Mouse (Mus musculus) lung, embryonic 14.5 days (tissue): ENCODE results near the gene Tmem30a. TPM values are rescaled to one million over a fixed set of nuclear protein-coding genes. Genes with fewer than 3 reads are reported as not detected.

ENCODE experiments used
- ATAC-seq: fragments of 200-750 bp; cut with Nextera tagmentation; 2 replicates; pipeline ENCODE4 v1.8.0; 2017; ENCODE audit warnings: mild to moderate bottlenecking, moderate TSS enrichment, moderate library complexity; ENCODE audit not compliant: insufficient read depth
- DNase-seq: peaks from one replicate; pipeline ENCODE4 v3.0.0-alpha.2; 2015
- H3K27ac ChIP-seq: fragments of 300-500 bp; sonication (generic); 2 replicates; pipeline ENCODE4 v1.5.1; 2014; ENCODE audit warnings: low read depth, mild to moderate bottlenecking, moderate library complexity
- H3K27me3 ChIP-seq: fragments of 300-500 bp; sonication (generic); 2 replicates; pipeline ENCODE4 v1.6.1; 2014; ENCODE audit warnings: low read length, control low read depth; ENCODE audit not compliant: insufficient read depth
- H3K36me3 ChIP-seq: fragments of 300-500 bp; sonication (generic); 2 replicates; pipeline ENCODE4 v1.6.1; 2014; ENCODE audit warnings: control low read depth; ENCODE audit not compliant: insufficient read depth
- H3K4me1 ChIP-seq: fragments of 300-500 bp; sonication (generic); 2 replicates; pipeline ENCODE4 v1.6.1; 2014; ENCODE audit warnings: antibody characterized with exemption, control low read depth; ENCODE audit not compliant: insufficient read depth
- H3K4me2 ChIP-seq: fragments of 300-500 bp; sonication (generic); 2 replicates; pipeline ENCODE4 v1.6.1; 2014; ENCODE audit warnings: mild to moderate bottlenecking
- H3K4me3 ChIP-seq: fragments of 300-500 bp; sonication (generic); 2 replicates; pipeline ENCODE4 v1.5.1; 2014; ENCODE audit warnings: low read depth, low read length
- H3K9ac ChIP-seq: fragments of 300-500 bp; sonication (generic); 2 replicates; pipeline ENCODE4 v1.6.1; 2014
- H3K9me3 ChIP-seq: fragments of 300-500 bp; sonication (generic); 2 replicates; pipeline ENCODE4 v1.6.1; 2016; ENCODE audit warnings: low read depth, low read length, control low read depth
- CTCF ChIP-seq: IDR thresholded peaks from 2 replicates; pipeline ENCODE4 v1.5.1; 2016; ENCODE audit warnings: antibody characterized with exemption, low read depth
- WGBS: fragments of 180-500 bp; shearing (Covaris S2); extraction: QIAGEN DNeasy Blood & Tissue Kit; methylation state at CpG from one replicate; pipeline ENCODE4 v1.1.7; 2014; 5-methylcytosine and 5-hydroxymethylcytosine counted together
- polyA plus RNA-seq: library from polyadenylated mRNA; unstranded; fragments of >200 nt; fragmentation: Nextera tagmentation; extraction: Ambion mirVana; gene quantifications from 2 replicates; pipeline ENCODE4 v1.2.1, GENCODE M21; 2014

The Tmem30a gene
- polyA plus RNA-seq, 1 experiment from 2014 or later = 92.2 TPM

- no peak for TF ChIP-seq CTCF
- no peaks in the 10 kb centered on the region for H3K36me3 ChIP-seq
- peaks cover 9% of the 10 kb centered on the region; the same call in 1 of the 2 replicates for H3K4me1 ChIP-seq
- H3K9me3 ChIP-seq = no peaks in the 10 kb centered on the region
- 47% methylated on average over 2 of the region's 2 CpGs for WGBS
- DNase-seq (peak; percentile 49), ATAC-seq (no peak)
- no peak overlapping the region for H3K4me2 ChIP-seq
- no peak overlapping the region for H3K4me3 ChIP-seq
- no peak overlapping the region for H3K27ac ChIP-seq
- no peak overlapping the region for H3K9ac ChIP-seq
- H3K27me3 ChIP-seq = no peaks in the 10 kb centered on the region
Measured at GRCm38 (mm10) chr9:79827072-79827471, 33.8 kb upstream of the Tmem30a start.

- Histone ChIP-seq H3K4me1 (peaks cover 4% of the 10 kb centered on the region; the same call in 1 of the 2 replicates), H3K4me2 (no peak overlapping the region), H3K9me3 (no peaks in the 10 kb centered on the region), H3K27me3 (no peaks in the 10 kb centered on the region), H3K27ac (no peak overlapping the region), H3K9ac (no peak overlapping the region), H3K36me3 (no peaks in the 10 kb centered on the region), H3K4me3 (no peak overlapping the region)
- DNase-seq (no peak), ATAC-seq (no peak)
- 83% methylated on average over 7 of the region's 7 CpGs for WGBS
- TF ChIP-seq CTCF = no peak
Measured at GRCm38 (mm10) chr9:79825526-79825925, 32.2 kb upstream of the Tmem30a start.

- Histone ChIP-seq H3K9ac (no peak overlapping the region), H3K27ac (no peak overlapping the region), H3K4me1 (no peaks in the 10 kb centered on the region), H3K9me3 (no peaks in the 10 kb centered on the region; the same call in 1 of the 2 replicates), H3K36me3 (peaks cover 5% of the 10 kb centered on the region; the same call in 1 of the 2 replicates), H3K27me3 (no peaks in the 10 kb centered on the region), H3K4me2 (no peak overlapping the region), H3K4me3 (no peak overlapping the region)
- TF ChIP-seq CTCF = no peak
- no peak for ATAC-seq
- 64% methylated on average over 2 of the region's 2 CpGs for WGBS
- no peak for DNase-seq
Measured at GRCm38 (mm10) chr9:79823856-79824255, 30.5 kb upstream of the Tmem30a start.

DNA sequence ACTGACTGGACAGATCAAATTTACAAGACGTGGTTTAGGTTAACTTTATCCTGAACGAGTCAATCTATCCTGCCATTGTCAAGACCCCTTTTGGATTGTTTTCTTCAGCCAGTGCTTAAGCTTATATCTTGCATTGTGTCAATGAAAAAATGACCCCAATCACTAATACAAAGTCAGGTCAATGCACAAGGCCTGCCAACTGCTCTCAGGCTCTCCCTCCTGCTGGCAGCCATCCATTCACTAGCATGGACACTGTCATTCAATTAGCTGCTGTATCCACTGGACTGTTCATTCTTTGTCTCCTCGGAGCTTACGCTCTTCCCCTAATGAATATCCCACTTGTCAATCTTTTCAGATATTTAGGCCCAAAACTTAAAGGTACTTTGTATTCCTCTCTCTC is 30.1 kb upstream of the Tmem30a start:
- Histone ChIP-seq H3K4me2 (no peak overlapping the region), H3K9me3 (peaks cover under 1% of the 10 kb centered on the region; the same call in 1 of the 2 replicates), H3K4me1 (no peaks in the 10 kb centered on the region), H3K36me3 (peaks cover 10% of the 10 kb centered on the region; the same call in 1 of the 2 replicates), H3K9ac (no peak overlapping the region), H3K27me3 (no peaks in the 10 kb centered on the region), H3K27ac (no peak overlapping the region), H3K4me3 (no peak overlapping the region)
- ATAC-seq (no peak), DNase-seq (no peak)
- 61% methylated on average over 4 of the region's 4 CpGs for WGBS
- no peak for TF ChIP-seq CTCF

DNA sequence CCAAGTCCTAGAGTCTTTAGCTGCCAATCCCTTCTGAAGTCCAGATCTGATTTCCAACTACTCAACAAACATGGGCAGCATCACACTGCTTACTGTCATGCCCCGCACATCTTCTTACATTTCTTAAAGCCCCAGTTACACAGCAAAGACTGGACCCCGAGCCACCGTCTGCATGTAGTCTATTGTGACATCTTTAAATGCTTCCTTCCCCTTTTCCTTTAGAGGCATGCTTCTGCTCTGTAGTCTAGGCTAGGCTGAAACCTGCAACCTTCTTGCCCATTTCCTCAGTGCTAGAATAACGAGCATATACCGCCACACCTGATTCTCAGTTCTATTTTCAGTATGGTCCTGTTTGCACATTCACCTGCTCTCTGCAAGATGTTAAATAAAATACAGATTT is 23.2 kb upstream of the Tmem30a start:
- Histone ChIP-seq H3K9ac (no peak overlapping the region), H3K4me1 (no peaks in the 10 kb centered on the region), H3K4me3 (no peak overlapping the region), H3K4me2 (no peak overlapping the region), H3K27ac (no peak overlapping the region), H3K27me3 (no peaks in the 10 kb centered on the region), H3K9me3 (peaks cover 4% of the 10 kb centered on the region; the same call in 1 of the 2 replicates), H3K36me3 (peaks cover 19% of the 10 kb centered on the region; the same call in 1 of the 2 replicates)
- WGBS = 86% methylated on average over 5 of the region's 5 CpGs
- ATAC-seq = no peak
- TF ChIP-seq CTCF = no peak
- no peak for DNase-seq

DNA sequence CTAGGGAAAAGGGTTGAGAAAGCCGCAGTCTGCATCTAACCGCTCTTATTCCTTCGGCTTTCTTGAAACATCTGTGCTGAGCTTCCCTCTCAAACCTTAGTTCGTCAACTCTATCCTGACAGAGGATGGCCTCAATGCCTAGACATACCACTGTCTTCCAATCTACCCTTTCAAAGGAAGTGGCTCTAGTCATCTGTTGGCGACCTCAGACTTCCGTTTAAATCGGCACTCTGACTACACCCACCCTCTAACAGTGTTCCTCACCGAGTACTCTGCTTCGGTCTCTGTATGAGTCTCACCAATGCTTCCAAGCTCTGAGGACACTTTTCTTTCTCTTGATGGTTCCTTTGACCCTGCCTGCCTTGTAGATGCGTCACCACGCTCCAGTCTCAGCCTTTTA is 22.7 kb upstream of the Tmem30a start:
- ATAC-seq = no peak
- Histone ChIP-seq H3K4me1 (no peaks in the 10 kb centered on the region), H3K9ac (no peak overlapping the region), H3K36me3 (peaks cover 19% of the 10 kb centered on the region; the same call in 1 of the 2 replicates), H3K4me3 (no peak overlapping the region), H3K27me3 (no peaks in the 10 kb centered on the region), H3K4me2 (no peak overlapping the region), H3K9me3 (peaks cover 4% of the 10 kb centered on the region; the same call in 1 of the 2 replicates), H3K27ac (no peak overlapping the region)
- no peak for TF ChIP-seq CTCF
- WGBS = 87% methylated on average over 11 of the region's 11 CpGs
- DNase-seq = no peak

- Histone ChIP-seq H3K9me3 (peaks cover 4% of the 10 kb centered on the region; the same call in 1 of the 2 replicates), H3K4me1 (0 out of 2 replicates have a peak, but pooled peaks cover 3% of the 10 kb centered on the region), H3K4me2 (no peak overlapping the region), H3K27me3 (no peaks in the 10 kb centered on the region), H3K4me3 (no peak overlapping the region), H3K36me3 (peaks cover 16% of the 10 kb centered on the region; the same call in 1 of the 2 replicates), H3K27ac (no peak overlapping the region), H3K9ac (no peak overlapping the region)
- no peak for DNase-seq
- no peak for TF ChIP-seq CTCF
- ATAC-seq = no peak
- 76% methylated on average over 4 of the region's 4 CpGs for WGBS
Measured at GRCm38 (mm10) chr9:79814592-79814991, 21.3 kb upstream of the Tmem30a start.
